Mouse (Mus musculus): ENCODE results near the gene Synpo2l.

Synpo2l gene

GRCm38 (mm10) chr14:20609519-20609918 is 58.6 kb downstream of the Synpo2l start:
- no peak for DNase-seq (ENCODE audit: inconsistent age in 2 of 2, low spot score in 1 of 2)

Data from adrenal gland, adult (tissue).